6 mouse cellular contexts compared by ENCODE assay signal in the genomic region with DNA sequence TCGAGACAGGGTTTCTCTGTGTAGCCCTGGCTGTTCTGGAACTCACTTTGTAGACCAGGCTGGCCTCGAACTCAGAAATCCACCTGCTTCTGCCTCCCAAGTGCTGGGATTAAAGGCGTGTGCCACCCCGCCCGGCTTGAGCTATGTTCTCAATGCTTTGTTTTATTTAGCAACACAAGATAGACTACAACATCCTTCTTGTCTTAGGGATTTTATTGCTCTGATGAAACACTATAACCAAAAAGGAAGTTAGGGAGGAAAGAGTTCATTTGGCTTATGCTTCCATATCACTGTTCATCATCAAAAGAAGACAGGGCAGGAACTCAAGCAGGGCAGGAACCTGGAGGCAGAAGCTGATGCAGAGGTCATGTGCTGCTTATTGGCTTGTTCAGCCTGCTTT. TPM values are rescaled to one million over a fixed set of nuclear protein-coding genes. Genes with fewer than 3 reads are reported as not detected.
A peak's percentile ranks its signal among the peaks of the same experiment; 100 is the strongest.
DNase-seq lines count a peak whose midpoint lies in the region; ATAC-seq lines count a peak whose summit lies in the region.
"Not testable (repeated sequence)": the region's sequence is repeated elsewhere in the genome, so short reads cannot be mapped to it uniquely, and the experiment has no call there.
"Had no signal": no experiment of that assay in that cellular context is flagged by ENCODE, and none has a peak within 500 bp of the region (broad histone marks: within the 10 kb centered on the region; RNA-seq: fewer than 3 reads in every experiment).

No protein-coding gene starts in this region.

- DNase-seq in 416B (ENCODE audit: low read depth), result peak; percentile 38
- peak; percentile 11 for DNase-seq in lung, postnatal 36 days

- peak; percentile 52 for ATAC-seq in granulocyte monocyte progenitor cell, adult 5-6 weeks (replicated peaks; ENCODE audit: poor library complexity, severe bottlenecking)
- ATAC-seq in megakaryocyte progenitor cell, adult 5-6 weeks (replicated peaks; ENCODE audit: poor library complexity), result peak; percentile 42; the same call in 1 of the 2 replicates

- H3K4me3 ChIP-seq in brown adipose tissue, adult 24 weeks (ENCODE audit: insufficient read depth, low read depth, low read length), result not testable (repeated sequence)

- peak overlapping the region; percentile 39 for H3K27ac ChIP-seq in brown adipose tissue, adult 24 weeks (replicated peaks; ENCODE audit: low read depth, low read length)

- not testable (repeated sequence) for H3K4me1 ChIP-seq in brown adipose tissue, adult 24 weeks (ENCODE audit: control insufficient read depth, insufficient read depth, insufficient read length, low read length)

RNA-seq across cellular contexts. Expression of a gene that starts 37.4 kb away (rescaled TPM):
- 1.0 and 3.6 TPM in 2 replicates for polyA plus RNA-seq in brown adipose tissue, adult 24 weeks (2012; ENCODE audit: insufficient read depth, insufficient read length, missing spikeins)
- 2.4 TPM in 2 replicates for total RNA-seq in granulocyte monocyte progenitor cell, adult 5-6 weeks (2014; fragmentation: Nextera tagmentation)
- 1.2 and 1.4 TPM in 2 replicates for total RNA-seq in granulocyte monocyte progenitor cell, adult 5-6 weeks (2017)
- total RNA-seq in megakaryocyte progenitor cell, adult 5-6 weeks (2015), result 1.1 and 1.3 TPM in 2 replicates
- 2.5 and 2.9 TPM in 2 replicates for total RNA-seq in megakaryocyte progenitor cell, adult 5-6 weeks (2017)
- total RNA-seq: MEL had no signal

RNA-seq across cellular contexts. Expression of a gene that starts 37.5 kb away (rescaled TPM):
- 13.8 and 20.5 TPM in 2 replicates for polyA plus RNA-seq in brown adipose tissue, adult 24 weeks (2012; ENCODE audit: insufficient read depth, insufficient read length, missing spikeins)
- total RNA-seq in granulocyte monocyte progenitor cell, adult 5-6 weeks (2014; fragmentation: Nextera tagmentation), result 37.0 and 42.0 TPM in 2 replicates
- 37.1 and 38.9 TPM in 2 replicates for total RNA-seq in granulocyte monocyte progenitor cell, adult 5-6 weeks (2017)
- total RNA-seq in megakaryocyte progenitor cell, adult 5-6 weeks (2015), result 55.0 and 58.2 TPM in 2 replicates
- 26.7 and 28.7 TPM in 2 replicates for total RNA-seq in megakaryocyte progenitor cell, adult 5-6 weeks (2017)
